Mouse (Mus musculus): ENCODE measurements around the gene Hfe2. TPM values are rescaled to one million over a fixed set of nuclear protein-coding genes. Genes with fewer than 3 reads are reported as not detected.

Gene Hfe2
- polyA plus RNA-seq, 2 experiments from 2014 or later, result not detected

DNA sequence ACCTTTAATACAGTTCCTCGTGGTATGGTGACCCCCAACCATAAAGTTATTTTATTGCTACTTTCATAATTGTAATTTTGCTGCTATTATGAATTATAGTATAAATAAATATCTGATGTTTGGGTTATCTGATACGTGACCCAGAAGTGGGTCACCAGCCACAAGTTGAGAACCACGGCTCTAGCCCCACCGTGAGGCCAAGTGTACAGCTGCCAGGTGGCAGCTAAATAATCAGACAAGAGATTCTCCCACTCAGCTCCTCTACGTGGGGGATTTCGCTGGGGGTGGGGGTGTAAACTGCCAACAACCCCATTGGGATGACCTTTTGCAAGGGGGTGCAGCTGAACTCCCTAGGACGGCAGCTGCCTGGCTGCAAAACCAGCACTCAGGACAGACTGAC, 7.1 kb downstream of the Hfe2 start:
- no peak for ATAC-seq

DNA sequence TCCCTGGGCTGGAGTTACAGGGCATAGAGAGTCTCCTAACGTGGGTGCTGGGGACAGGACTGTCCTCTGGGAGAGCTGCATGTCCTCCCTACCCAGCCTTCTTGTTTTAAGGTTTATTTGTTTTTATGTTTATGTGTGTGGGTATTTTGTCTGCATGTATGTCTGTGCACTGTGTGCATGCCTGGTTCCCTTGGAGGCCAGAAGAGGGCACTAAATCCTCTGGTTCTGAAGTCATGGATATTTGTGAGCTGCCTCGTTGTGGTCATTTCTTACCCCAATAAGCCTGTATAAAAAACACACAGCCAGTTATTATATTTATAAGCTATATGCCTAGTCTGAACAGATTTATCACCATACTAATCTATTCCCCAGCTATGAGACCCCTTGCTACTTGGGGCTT, 9.3 kb downstream of the Hfe2 start:
- no peak for ATAC-seq

GRCm38 (mm10) chr3:96539316-96539715, 14.3 kb downstream of the Hfe2 start:
- ATAC-seq, result no peak

- no peak for ATAC-seq
These were observed 15.8 kb downstream of the Hfe2 start for GRCm38 (mm10) chr3:96540740-96541139.

DNA sequence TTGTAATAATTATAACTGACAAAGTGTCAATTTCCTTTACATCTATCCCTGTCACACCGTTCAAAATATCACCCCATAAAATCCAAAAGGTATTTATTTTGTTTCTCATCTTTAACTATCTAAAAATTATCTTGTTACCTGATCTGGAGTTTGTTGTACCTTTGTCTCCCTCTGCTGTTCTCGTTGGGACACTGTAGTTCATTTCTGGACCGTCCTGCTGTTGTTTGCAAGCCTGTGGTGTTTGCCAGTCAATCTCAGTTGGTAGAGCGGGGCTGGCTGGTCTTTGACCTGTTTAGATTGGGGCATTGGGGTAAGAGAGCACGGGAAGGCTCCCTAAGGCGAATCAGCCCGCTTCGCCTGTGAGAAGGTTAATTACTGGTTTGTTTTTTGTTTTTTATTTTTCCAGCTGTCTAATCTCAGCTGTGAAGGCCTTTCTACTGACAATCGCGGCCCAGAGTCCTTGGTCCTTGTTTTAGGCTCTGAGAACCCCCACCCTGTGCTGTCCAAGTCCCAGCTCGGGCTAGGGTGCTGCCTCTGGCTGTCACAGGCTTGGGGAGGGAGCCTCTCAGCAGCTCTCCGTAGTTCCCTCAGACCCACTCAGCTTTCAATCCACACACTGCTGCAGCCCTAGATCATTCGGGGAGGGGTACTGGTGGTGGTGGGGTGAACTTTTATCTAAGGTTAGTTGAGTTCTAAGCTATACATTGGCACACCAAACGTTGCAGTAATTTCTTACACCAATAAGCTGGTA, 16.5 kb downstream of the Hfe2 start:
- no peak for ATAC-seq

GRCm38 (mm10) chr3:96542554-96542953, 17.6 kb downstream of the Hfe2 start:
- no peak for ATAC-seq

- ATAC-seq, result no peak
These were observed 18.4 kb downstream of the Hfe2 start for GRCm38 (mm10) chr3:96543345-96543744.

GRCm38 (mm10) chr3:96545565-96545964, 20.6 kb downstream of the Hfe2 start:
- ATAC-seq, result no peak

GRCm38 (mm10) chr3:96546880-96547279, 21.9 kb downstream of the Hfe2 start:
- no peak for ATAC-seq

DNA sequence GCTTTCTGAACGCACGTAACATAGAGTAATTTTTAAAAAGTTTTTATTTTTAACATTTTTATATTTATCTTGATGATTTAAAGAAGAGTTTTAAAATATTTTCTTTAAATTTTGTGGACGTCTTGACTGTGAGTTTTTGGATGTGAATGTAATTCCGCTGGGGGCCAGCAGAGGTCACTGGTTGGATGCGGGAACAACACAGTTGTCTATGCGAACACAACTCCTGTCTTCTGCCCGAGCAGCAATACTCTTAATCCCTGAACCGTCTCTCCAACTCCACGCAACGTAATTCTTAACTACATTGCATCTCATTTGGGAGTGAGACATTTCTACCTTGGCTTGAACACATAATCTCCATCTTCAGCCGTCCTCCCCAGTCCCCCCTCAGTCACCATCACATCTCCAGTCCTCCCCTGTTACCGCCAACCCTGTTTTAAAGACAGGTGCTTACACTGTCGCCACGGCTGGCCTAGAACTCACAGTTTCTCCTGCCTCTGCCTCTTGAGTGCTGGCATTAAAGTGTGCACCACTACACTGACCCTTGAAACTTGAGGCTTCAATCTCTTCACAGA, 22.5 kb downstream of the Hfe2 start:
- peak; percentile 67 for ATAC-seq

DNA sequence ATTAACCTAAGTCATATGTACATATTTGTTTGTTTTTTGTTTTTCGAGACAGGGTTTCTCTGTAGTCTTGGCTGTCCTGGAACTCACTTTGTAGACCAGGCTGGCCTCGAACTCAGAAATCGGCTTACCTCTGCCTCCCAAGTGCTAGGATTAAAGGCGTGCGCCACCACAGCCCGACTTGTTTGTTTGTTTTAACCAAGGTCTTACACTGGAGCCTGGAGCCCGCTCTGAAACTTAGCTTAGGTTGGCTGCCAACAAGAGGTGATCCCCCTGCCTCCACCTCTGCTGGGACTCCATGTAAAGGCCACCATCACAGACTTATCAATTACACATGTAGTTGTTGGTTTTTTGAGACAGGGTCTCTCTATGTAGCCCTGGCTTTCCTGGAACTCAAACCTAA, 23.9 kb downstream of the Hfe2 start:
- no peak for ATAC-seq

- no peak for ATAC-seq
These were observed 24.4 kb downstream of the Hfe2 start for GRCm38 (mm10) chr3:96549346-96549745.

DNA sequence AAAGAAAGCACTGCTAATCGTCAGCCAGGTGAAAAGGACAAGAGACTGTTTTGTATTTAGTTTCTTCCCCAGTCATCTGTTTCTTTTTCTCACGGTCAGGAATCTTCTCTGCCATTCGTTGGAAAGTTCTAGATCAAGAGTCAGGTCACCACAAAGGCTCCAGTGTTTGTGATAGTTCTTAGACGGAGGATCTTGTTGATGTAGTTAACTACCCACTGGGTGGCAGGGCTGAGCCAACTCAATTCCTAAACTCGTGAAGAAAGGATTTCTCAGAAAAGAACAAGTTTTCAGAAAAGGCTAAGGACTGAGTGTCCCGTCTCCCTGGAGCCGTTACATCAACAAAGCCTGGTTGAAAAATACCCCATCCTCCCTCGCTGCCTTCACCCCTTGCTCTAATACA, 26.2 kb downstream of the Hfe2 start:
- peak; percentile 58 for ATAC-seq

DNA sequence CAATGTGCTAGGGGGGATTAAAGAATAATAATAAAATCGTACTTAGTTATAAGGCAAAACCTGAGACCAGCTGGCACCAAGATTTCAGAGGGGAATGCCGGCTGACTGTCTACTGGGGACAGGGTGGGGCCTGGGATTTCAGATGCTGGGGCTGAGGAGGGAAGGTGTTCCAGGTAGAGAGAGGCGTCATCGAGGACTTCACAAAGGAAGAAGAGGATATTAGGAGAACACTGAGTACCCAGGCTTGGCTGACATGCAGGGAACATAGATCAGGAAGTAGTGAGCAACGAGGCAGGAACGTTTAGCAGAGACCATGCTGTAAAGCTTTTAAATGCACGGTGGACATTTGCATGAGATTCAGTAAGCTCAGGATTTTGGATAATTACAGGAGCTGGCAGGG, 26.9 kb downstream of the Hfe2 start:
- ATAC-seq, result no peak

DNA sequence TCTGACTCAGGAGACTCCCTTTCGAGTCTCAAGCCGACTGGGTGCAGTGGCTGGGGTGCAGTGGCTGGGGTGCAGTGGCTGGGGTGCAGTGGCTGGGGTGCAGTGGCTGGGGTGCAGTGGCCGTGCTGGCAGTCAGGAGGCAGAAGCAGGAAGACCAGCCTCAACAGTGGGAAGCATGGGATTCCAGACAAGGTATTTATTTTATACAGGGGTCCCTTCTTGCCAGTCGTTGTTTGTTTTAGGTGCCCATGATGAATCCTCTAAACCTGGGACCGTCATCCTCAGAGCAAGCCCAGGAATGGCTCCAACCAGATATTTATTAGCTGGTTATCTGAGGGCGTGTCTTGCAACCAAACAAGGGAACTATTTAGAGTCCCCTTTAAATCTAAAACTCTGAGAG, 28.6 kb downstream of the Hfe2 start:
- ATAC-seq, result no peak

GRCm38 (mm10) chr3:96554251-96554650, 29.3 kb downstream of the Hfe2 start:
- no peak for ATAC-seq

GRCm38 (mm10) chr3:96555041-96555596, 30.1 kb downstream of the Hfe2 start:
- no peak for ATAC-seq

DNA sequence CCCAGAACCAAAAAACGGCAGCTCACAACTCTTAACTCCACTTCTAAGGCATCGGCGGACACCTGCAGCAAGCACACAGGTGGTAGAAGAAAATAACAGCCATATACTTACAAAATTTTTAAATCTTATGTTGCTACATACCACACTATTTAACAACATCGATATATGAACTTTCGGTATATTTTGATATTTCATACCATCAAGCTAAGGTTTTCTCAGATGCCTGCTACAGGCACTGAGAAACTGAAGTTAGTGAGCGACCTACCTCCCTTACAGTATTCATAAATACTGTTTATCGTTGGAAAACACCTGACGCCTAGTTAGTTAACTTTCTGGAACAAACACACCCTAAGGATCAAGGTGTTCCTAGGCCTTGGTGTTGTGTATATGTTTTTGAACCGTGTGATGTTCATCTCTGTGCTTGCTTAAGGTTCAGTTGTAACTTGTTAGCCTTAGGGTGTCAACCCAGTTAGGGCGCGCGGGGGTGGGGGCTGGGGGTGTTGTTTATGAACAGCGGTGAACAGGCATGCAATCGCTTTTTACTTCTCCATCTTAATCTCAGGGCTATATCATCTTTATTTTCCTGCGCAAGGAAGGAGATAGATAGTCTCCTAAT, 31.1 kb downstream of the Hfe2 start:
- no peak for ATAC-seq

DNA sequence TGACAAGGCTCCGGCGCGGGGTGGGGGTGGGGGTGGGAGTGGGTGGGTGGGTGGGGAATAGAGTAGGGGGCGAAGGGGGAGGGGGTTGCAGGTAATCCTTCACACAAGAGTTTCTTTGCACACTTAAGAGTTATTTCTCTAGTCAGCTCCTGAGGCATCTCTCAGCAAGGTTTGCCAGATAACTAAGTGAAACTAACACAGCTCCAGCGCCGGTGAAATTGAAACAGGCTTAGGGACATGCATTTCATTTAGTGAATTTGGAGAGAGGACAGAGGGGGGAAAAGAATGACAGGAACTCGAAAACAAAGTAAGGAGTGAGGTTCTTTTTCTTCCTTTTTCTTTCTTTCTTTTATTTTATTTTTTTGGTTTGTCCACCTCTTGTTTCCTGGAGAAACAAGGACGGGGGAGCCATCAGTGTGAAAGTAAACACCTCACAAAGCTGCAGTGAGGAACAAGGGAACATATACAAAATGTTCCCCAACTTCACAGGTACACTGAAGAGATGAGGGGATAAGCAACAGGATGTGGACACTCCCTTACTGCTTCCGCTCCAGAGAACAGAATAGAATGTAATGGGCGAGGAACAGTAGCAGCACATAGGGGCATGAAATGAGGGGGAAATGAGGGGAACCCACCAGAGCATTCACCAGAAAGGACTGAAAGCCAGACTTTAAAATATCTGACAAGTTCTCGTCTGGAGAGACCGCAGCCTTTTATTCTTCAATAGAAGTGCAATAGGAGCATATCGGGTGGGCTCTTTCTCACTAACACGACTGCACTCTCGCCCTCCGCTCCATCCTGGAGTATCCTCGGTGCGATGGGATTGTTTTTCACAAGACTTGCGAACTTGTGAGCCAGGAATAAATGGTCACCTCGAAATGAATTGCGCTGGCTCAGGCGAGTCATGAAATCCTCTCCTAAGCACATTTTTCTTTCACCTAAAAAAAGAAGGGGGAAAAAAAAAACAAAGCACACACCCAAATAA, 32.0 kb downstream of the Hfe2 start:
- ATAC-seq, result peak; percentile 60

GRCm38 (mm10) chr3:96557694-96558093, 32.7 kb downstream of the Hfe2 start, which contains the start of gene Txnip:
Gene Txnip, plus strand, starts transcription at chr3:96557957.
- peak; percentile 80 for ATAC-seq

- ATAC-seq, result peak; percentile 1
These were observed 33.2 kb downstream of the Hfe2 start for GRCm38 (mm10) chr3:96558159-96558558.

DNA sequence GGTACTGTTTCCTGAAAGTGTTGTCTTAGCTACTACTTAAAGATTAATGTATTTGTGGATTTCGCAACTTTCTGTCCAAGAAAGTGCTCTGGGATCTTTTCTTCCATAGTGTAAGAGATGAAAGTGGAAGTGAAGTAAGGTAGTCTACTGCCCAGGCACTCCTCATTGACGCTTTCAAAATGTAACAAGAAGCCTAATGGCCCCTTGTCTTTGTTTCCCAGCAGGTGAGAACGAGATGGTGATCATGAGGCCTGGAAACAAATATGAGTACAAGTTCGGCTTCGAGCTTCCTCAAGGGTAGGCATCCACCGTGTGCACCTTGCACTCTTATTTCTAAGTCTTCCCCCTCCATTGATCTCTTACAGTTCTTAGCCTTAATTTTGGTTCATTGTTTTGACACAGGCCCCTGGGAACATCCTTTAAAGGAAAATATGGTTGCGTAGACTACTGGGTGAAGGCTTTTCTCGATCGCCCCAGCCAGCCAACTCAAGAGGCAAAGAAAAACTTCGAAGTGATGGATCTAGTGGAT, 33.8 kb downstream of the Hfe2 start:
- ATAC-seq, result no peak
